Mouse (Mus musculus) thymus, postnatal 14 days (tissue): ENCODE measurements around the gene Ube2h.

Source experiments
- DNase-seq: peaks from one replicate; pipeline ENCODE4 v3.0.0; 2021

The Ube2h gene

DNA sequence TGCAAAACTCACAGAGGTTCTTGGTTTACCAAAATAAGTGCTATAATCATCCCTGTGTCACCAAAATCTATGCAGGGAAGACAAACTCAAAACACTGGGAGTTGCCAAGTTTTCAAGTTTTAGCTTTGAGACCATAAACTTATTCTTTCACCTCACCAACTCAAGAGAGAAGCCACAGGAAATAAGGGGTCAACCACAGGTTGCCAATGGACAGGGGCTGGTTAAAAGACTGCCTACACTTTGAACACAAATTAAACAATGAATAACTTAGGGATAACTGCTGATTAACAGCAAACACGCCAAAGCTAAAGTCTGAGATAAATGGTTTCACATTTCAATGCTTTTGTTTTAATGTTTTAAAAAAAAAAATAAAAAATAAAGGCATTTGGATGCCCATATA, 5.2 kb downstream of the Ube2h start:
- DNase-seq = no peak

GRCm38 (mm10) chr6:30292579-30292978, 11.8 kb downstream of the Ube2h start:
- DNase-seq = no peak

DNA sequence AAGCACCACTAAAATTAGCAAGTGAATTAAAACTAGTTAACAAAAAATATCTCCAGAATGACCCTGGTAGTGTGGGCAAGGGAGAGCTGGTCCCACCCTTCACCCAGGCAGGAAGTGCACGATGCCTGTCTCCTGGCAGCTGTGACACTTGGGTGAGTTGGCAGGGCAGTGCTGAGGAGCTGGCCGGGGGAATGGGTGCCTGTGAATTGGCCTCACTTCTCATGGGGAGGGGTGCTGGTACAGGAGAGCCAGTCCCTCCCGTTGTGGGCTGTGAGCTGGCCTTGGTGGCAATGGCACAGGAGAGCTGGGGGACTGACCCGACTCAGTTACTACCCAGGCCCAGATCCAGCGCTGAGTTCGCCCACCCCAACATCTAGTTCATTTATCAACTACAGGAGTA, 16.4 kb downstream of the Ube2h start:
- peak; percentile 13 for DNase-seq

- DNase-seq = no peak
Measured at GRCm38 (mm10) chr6:30286642-30287041, 17.7 kb downstream of the Ube2h start.

DNA sequence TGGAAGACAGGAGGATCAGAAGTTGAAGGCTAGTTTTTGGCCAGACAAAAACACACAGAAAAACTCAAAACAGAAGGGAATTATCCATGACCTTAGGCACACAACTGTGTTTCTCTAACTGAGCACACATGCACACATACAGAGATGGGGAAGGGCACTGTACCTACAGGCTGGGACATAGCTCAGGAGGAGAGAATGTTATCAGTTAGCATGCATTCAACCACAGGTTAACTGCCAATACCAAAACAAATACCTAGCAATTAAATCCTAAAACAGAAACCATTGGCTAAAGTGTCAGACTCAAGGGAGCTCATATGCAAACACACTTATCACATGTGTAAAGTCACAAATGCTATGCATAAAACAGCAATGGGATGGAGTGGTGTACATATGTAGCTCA, 20.2 kb downstream of the Ube2h start:
- no peak for DNase-seq

DNA sequence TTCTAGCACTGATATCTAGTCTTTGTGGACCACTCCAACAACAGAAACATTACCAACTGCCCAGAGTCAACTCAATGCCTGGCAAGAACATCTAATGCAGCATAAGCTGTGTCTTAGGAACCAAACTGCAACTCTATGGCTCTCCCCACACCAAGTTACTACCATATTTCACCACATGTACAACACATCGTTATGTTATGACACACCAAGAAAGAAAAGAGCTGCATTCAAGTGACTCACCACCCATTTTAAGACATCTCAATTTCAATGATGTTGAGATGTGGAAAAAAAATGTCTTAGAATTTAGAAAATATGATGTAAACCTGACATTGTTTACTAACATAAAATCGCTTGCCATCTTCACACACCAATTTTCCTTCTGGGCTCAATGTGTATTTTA, 22.0 kb downstream of the Ube2h start:
- DNase-seq = no peak

GRCm38 (mm10) chr6:30278374-30278773, 26.0 kb downstream of the Ube2h start:
- DNase-seq = no peak

DNA sequence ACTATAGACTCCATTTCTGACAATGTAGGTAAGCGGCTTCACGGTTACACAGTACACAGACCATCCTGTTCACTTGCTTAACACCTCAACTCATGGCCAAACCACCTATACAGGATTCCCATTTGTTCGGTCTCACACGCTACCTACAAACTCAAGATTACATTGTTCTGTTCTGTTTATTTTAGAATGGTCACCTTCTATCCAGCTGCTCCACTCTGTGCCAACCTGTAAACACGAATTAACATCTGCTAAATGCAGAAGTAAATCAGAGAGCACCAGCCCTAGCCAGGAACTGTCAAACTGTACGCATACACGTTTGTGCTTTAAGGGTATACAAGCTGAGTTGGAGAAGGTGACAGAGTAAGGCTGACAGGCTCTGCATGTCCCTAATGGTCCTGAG, 27.5 kb downstream of the Ube2h start:
- DNase-seq = no peak

DNA sequence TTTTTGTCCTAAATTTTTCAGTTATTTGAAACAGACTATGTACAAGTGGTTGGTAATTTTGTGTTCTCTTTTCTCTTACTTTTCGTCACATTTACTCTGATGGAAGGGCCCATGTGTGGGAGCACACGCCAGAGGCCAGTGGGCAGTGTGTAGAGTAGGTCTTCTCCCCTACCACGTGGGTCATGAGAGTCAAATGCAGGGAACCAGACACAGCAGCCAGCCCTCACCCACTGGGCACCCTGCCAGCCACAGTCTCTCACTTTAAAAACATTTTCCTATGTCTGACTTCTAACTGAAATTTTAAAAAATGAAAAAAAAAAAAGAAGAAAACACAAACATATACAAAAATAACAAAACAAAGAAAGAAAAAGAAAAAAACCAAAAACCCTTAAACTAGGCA, 28.0 kb downstream of the Ube2h start:
- no peak for DNase-seq

GRCm38 (mm10) chr6:30275159-30275847, 29.0 kb downstream of the Ube2h start:
- DNase-seq = no peak

DNA sequence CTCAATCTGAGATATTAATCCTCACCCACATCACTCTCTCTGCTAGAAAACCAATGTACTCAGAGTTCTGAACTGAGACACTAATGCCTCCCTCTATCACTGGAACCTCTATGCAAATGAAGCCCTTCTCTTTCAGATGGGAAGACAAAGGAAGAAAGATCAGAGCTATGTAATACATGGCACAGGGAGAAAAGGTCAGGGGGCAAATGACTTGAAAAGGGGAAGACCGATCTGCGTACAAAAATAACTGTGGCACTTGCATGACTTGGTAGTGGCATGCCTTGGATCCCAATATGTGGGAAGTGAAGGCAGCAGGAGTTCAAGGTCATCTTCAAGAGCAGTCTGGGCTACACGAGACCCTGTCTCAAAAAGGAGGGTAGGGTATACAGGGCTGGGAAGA, 31.4 kb downstream of the Ube2h start:
- DNase-seq = no peak

GRCm38 (mm10) chr6:30272338-30272905, 31.9 kb downstream of the Ube2h start:
- DNase-seq = no peak

- no peak for DNase-seq
Measured at GRCm38 (mm10) chr6:30269846-30270245, 34.5 kb downstream of the Ube2h start.

DNA sequence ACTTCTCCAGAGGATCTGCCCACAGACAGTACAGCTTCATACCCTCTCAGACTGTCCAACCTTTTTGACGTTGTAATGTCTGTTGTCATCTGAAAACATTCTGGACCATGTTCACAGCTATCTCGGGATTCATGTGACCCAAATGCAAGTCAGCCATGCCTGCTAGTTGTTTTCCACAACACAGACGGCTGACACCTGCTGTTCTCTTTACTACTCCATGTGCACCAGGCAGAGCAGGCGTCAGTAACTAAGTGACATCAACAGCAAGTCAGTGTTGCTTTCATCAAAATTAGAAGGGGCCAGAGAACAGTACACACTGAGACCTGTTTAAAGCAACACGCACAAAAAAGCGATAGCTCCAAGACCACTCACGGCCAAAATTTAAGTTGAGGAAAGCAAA, 36.9 kb downstream of the Ube2h start:
- no peak for DNase-seq

DNA sequence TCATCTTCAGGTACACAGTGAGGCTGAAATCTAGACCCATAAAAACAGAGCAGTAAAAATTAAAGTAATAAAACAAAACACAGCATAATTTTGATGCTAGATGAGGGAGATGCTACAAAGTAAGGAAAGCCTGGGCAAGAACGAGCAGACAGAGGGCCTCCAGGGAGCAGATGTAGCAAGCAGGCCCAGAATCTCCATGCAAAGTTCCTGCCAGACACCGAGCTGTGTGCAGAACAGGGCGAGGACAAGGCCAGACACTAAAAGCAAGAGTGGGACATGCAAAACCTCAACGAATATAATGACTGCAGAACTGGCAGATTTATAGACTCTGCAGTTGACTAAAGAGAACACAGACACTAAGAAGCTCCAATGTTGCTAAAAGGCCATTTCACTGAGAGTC, 38.9 kb downstream of the Ube2h start:
- DNase-seq = no peak

- no peak for DNase-seq
Measured at GRCm38 (mm10) chr6:30263053-30263452, 41.3 kb downstream of the Ube2h start.

- DNase-seq = no peak
Measured at GRCm38 (mm10) chr6:30259271-30259670, 45.1 kb downstream of the Ube2h start.

DNA sequence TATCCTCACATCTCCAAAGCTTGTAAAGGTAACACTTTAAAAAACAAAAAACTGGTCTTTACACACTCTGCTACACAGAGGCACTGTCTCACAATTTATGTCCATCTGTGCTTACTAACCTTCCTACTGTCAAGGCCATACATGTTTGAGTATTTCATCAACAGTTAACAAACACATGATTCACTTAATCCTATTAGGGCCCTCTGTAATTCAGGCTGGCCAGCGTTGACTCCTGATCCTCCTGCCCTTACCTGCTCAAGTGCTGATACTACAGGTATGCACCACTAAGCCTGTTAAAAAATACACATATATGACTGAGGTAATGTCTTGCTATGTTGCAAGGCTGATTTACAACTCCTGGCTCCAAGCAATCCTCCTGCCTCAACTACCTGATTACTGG, 46.4 kb downstream of the Ube2h start:
- DNase-seq = no peak

GRCm38 (mm10) chr6:30255846-30256245, 48.5 kb downstream of the Ube2h start:
- no peak for DNase-seq

- no peak for DNase-seq
Measured at GRCm38 (mm10) chr6:30252271-30253010, 51.9 kb downstream of the Ube2h start.

DNA sequence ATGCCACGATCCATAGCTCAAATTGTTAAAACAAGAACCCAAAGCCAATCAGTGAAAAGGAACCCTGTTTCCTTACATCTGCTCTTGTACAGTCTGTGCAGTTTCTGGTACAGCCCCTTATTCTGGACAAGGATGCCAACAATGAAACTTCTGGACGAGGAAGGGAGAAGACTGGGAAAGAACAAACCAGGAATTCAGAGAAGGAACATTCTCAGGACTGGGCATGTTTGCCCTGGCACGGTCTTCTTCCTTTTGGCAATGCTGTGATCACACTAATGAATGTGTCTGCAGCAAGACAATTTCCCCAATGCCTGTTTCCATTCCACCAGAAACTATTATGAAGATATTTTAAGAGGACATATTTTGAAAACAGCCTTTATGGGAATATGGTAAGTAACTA, 55.6 kb downstream of the Ube2h start:
- DNase-seq = no peak

- DNase-seq = no peak
Measured at GRCm38 (mm10) chr6:30245940-30246339, 58.4 kb downstream of the Ube2h start.

GRCm38 (mm10) chr6:30245397-30245796, 58.9 kb downstream of the Ube2h start:
- no peak for DNase-seq

- DNase-seq = no peak
Measured at GRCm38 (mm10) chr6:30243347-30244007, 60.9 kb downstream of the Ube2h start.
